Mouse (Mus musculus) limb, embryonic 14.5 days (tissue): Measurements from ENCODE around the gene Phf13. TPM values are rescaled to one million over a fixed set of nuclear protein-coding genes. Genes with fewer than 3 reads are reported as not detected.

Source experiments
- ATAC-seq: fragments of 200-750 bp; cut with Nextera tagmentation; 2 replicates; pipeline ENCODE4 v1.8.0; 2017; ENCODE audit warnings: low read depth, moderate number of reproducible peaks, moderate TSS enrichment; ENCODE audit not compliant: low FRiP score
- DNase-seq: peaks from one replicate; pipeline ENCODE4 v3.0.0-alpha.2; 2015; ENCODE audit warnings: low spot score
- H3K27ac ChIP-seq: fragments of 300-500 bp; sonication (generic); replicated peaks from 2 replicates; pipeline ENCODE4 v1.5.1; 2014; ENCODE audit warnings: low read depth, mild to moderate bottlenecking, low read length, moderate library complexity, mixed read lengths
- H3K27me3 ChIP-seq: fragments of 300-500 bp; sonication (generic); 2 replicates; pipeline ENCODE4 v1.6.1; 2014; ENCODE audit warnings: low read length, mixed read lengths; ENCODE audit not compliant: control insufficient read depth, insufficient read depth
- H3K36me3 ChIP-seq: fragments of 300-500 bp; sonication (generic); 2 replicates; pipeline ENCODE4 v1.6.1; 2014; ENCODE audit warnings: mild to moderate bottlenecking, low read length, moderate library complexity, mixed read lengths; ENCODE audit not compliant: control insufficient read depth, insufficient read depth
- H3K4me1 ChIP-seq: fragments of 300-500 bp; sonication (generic); 2 replicates; pipeline ENCODE4 v1.6.1; 2014; ENCODE audit warnings: antibody characterized with exemption, low read length, mixed read lengths; ENCODE audit not compliant: control insufficient read depth, insufficient read depth
- H3K4me2 ChIP-seq: fragments of 300-500 bp; sonication (generic); replicated peaks from 2 replicates; pipeline ENCODE4 v1.6.1; 2014; ENCODE audit warnings: low read depth, mild to moderate bottlenecking, low read length, moderate library complexity; ENCODE audit not compliant: severe bottlenecking
- H3K4me3 ChIP-seq: fragments of 300-500 bp; sonication (generic); replicated peaks from 2 replicates; pipeline ENCODE4 v1.5.1; 2014; ENCODE audit warnings: low read length
- H3K9ac ChIP-seq: fragments of 300-500 bp; sonication (generic); 2 replicates; pipeline ENCODE4 v1.6.1; 2014; ENCODE audit warnings: mild to moderate bottlenecking, low read depth, low read length, moderate library complexity; ENCODE audit not compliant: severe bottlenecking
- H3K9me3 ChIP-seq: fragments of 300-500 bp; sonication (generic); 2 replicates; pipeline ENCODE4 v1.6.1; 2016; ENCODE audit warnings: low read length; ENCODE audit not compliant: control insufficient read depth
- POLR2A ChIP-seq: fragments of 200-500 bp; IDR thresholded peaks from 2 replicates; pipeline ENCODE4 v1.8.0; 2012; ENCODE audit warnings: inconsistent platforms, mild to moderate bottlenecking, moderate library complexity, borderline replicate concordance; ENCODE audit not compliant: insufficient read depth, insufficient read length; ENCODE audit errors: extremely low read depth
- WGBS: fragments of 180-500 bp; shearing (Covaris S2); extraction: QIAGEN DNeasy Blood & Tissue Kit; methylation state at CpG from one replicate; pipeline ENCODE4 v1.1.7; 2014; 5-methylcytosine and 5-hydroxymethylcytosine counted together
- polyA plus RNA-seq, 2 experiments: library from polyadenylated mRNA; depleted of rRNA in 1 of 2; stranded (reverse) in 1 of 2; unstranded in 1 of 2; fragments of >200 nt; fragmentation: Nextera tagmentation in 1 of 2; extraction: Ambion mirVana in 1 of 2; gene quantifications; 2 replicates each; pipeline versions ENCODE4 v1.2.1 to v1.2.3; 2012 to 2014

Phf13 gene
- polyA plus RNA-seq, 2 experiments: 33.7 to 35.1 TPM

- no peaks in the 10 kb centered on the region for H3K9me3 ChIP-seq
- peaks cover 56% of the 10 kb centered on the region for H3K36me3 ChIP-seq
- H3K9ac ChIP-seq: no peak overlapping the region
- DNase-seq (peak; percentile 69), ATAC-seq (peak; percentile 51)
- H3K4me1 ChIP-seq: no peaks in the 10 kb centered on the region
- no peaks in the 10 kb centered on the region for H3K27me3 ChIP-seq
- H3K4me2 ChIP-seq: no peak overlapping the region
- TF ChIP-seq POLR2A: 0 out of 2 replicates have a peak, but pooled peaks have one; percentile 11
- H3K27ac ChIP-seq: no peak overlapping the region
- no peak overlapping the region for H3K4me3 ChIP-seq
- WGBS: 9% methylated on average over 5 of the region's 5 CpGs
Observed at GRCm38 (mm10) chr4:151981363-151981762, 14.7 kb downstream of the Phf13 start.

- ATAC-seq: no peak
- H3K27me3 ChIP-seq: no peaks in the 10 kb centered on the region
- no peak overlapping the region for H3K4me3 ChIP-seq
- DNase-seq: no peak
- peaks cover 56% of the 10 kb centered on the region for H3K36me3 ChIP-seq
- no peaks in the 10 kb centered on the region for H3K4me1 ChIP-seq
- H3K27ac ChIP-seq: no peak overlapping the region
- H3K9ac ChIP-seq: no peak overlapping the region
- 80% methylated on average over 8 of the region's 8 CpGs for WGBS
- H3K4me2 ChIP-seq: no peak overlapping the region
- H3K9me3 ChIP-seq: no peaks in the 10 kb centered on the region
- no peak for TF ChIP-seq POLR2A
Observed at GRCm38 (mm10) chr4:151980699-151981098, 15.4 kb downstream of the Phf13 start.

- TF ChIP-seq POLR2A: no peak
- WGBS: 34% methylated on average over 10 of the region's 10 CpGs
- Histone ChIP-seq H3K4me3 (no peak overlapping the region), H3K4me1 (no peaks in the 10 kb centered on the region), H3K9me3 (no peaks in the 10 kb centered on the region), H3K27me3 (no peaks in the 10 kb centered on the region), H3K4me2 (no peak overlapping the region), H3K27ac (no peak overlapping the region), H3K9ac (no peak overlapping the region), H3K36me3 (peaks cover 64% of the 10 kb centered on the region)
- ATAC-seq (no peak), DNase-seq (peak; percentile 85)
Observed at GRCm38 (mm10) chr4:151977748-151978147, 18.3 kb downstream of the Phf13 start.

- Histone ChIP-seq H3K9me3 (no peaks in the 10 kb centered on the region), H3K4me2 (no peak overlapping the region), H3K27me3 (no peaks in the 10 kb centered on the region), H3K27ac (no peak overlapping the region), H3K4me1 (no peaks in the 10 kb centered on the region), H3K36me3 (peaks cover 54% of the 10 kb centered on the region), H3K9ac (no peak overlapping the region), H3K4me3 (no peak overlapping the region)
- DNase-seq (no peak), ATAC-seq (no peak)
- TF ChIP-seq POLR2A: no peak
- WGBS: 88% methylated on average over 3 of the region's 3 CpGs
Observed at GRCm38 (mm10) chr4:151975441-151975840, 20.6 kb downstream of the Phf13 start.

- no peak overlapping the region for H3K4me3 ChIP-seq
- DNase-seq (peak; percentile 34), ATAC-seq (no peak)
- H3K4me1 ChIP-seq: no peaks in the 10 kb centered on the region
- H3K9me3 ChIP-seq: no peaks in the 10 kb centered on the region
- H3K4me2 ChIP-seq: no peak overlapping the region
- no peak overlapping the region for H3K27ac ChIP-seq
- H3K9ac ChIP-seq: no peak overlapping the region
- H3K36me3 ChIP-seq: peaks cover 54% of the 10 kb centered on the region
- H3K27me3 ChIP-seq: no peaks in the 10 kb centered on the region
- TF ChIP-seq POLR2A: no peak
- WGBS: 68% methylated on average over 10 of the region's 10 CpGs
Observed at GRCm38 (mm10) chr4:151972221-151972967, 23.7 kb downstream of the Phf13 start.
